ENCODE assay signal across 23 mouse cellular contexts in the genomic region with DNA sequence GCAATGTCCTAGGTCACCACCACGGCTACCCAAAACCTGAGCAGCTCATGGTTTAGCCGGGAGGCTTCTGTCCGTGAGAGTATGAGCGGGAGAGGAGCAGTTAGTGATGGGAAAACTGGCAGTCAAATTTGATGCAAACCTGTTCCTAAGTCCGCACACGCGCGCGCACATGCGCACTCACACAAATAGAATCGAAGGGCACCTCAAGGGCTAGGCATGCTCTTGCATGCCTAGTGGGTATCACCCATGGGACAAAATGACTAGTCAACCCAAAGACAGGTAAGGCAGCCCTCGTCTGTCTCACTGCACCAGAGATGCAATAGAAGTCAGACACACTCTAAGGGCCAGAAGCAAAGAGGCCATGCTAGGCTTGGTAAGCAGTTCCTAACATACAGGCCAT.
"Had no signal": no experiment of that assay in that cellular context is flagged by ENCODE, and none has a peak within 500 bp of the region (broad histone marks: within the 10 kb centered on the region; RNA-seq: fewer than 3 reads in every experiment).

No protein-coding gene starts in this region.

- H3K4me3 ChIP-seq: heart, adult 2 months; heart, embryonic 13.5 days; heart, embryonic 15.5 days; hindbrain, embryonic 12.5 days; limb, embryonic 10.5 days; limb, embryonic 12.5 days; liver, embryonic 13.5 days; liver, embryonic 15.5 days had no signal

- DNase-seq: gastrocnemius, postnatal 14 days; gastrocnemius, postnatal 36 days; heart, adult 11 months; heart, adult 2 months; heart, postnatal 14 days; heart, postnatal 36 days; kidney, adult 11 months; kidney, adult 2 months; kidney, postnatal 10 days; kidney, postnatal 4 days; liver; liver, embryonic 13.5 days had no signal

- H3K27me3 ChIP-seq: heart, embryonic 13.5 days; heart, embryonic 15.5 days; hindbrain, embryonic 12.5 days; limb, embryonic 12.5 days; liver, embryonic 13.5 days; liver, embryonic 15.5 days had no signal

- H3K36me3 ChIP-seq: heart, embryonic 13.5 days; heart, embryonic 15.5 days; limb, embryonic 10.5 days; limb, embryonic 12.5 days; liver, embryonic 13.5 days; liver, embryonic 15.5 days had no signal

- H3K4me1 ChIP-seq: hindbrain, embryonic 12.5 days; limb, embryonic 10.5 days; limb, embryonic 12.5 days; liver, embryonic 13.5 days; liver, embryonic 15.5 days had no signal

- H3K9me3 ChIP-seq: heart, embryonic 13.5 days; heart, embryonic 15.5 days; hindbrain, embryonic 12.5 days; limb, embryonic 10.5 days; limb, embryonic 12.5 days; liver, embryonic 13.5 days; liver, embryonic 15.5 days had no signal

- H3K4me2 ChIP-seq: heart, embryonic 11.5 days; heart, embryonic 13.5 days; heart, embryonic 15.5 days; hindbrain, embryonic 12.5 days; hindbrain, embryonic 14.5 days; limb, embryonic 12.5 days; liver, embryonic 11.5 days; liver, embryonic 13.5 days; liver, embryonic 15.5 days had no signal

- H3K27ac ChIP-seq: heart, adult 2 months; hindbrain, embryonic 12.5 days; hindbrain, embryonic 14.5 days; limb, embryonic 10.5 days; limb, embryonic 12.5 days; liver, embryonic 13.5 days; liver, embryonic 15.5 days had no signal

- H3K9ac ChIP-seq: heart, embryonic 13.5 days; heart, embryonic 15.5 days; hindbrain, embryonic 12.5 days; hindbrain, embryonic 14.5 days; limb, embryonic 12.5 days; liver, embryonic 13.5 days; liver, embryonic 15.5 days had no signal

- ATAC-seq: hindbrain, embryonic 16.5 days; intestine, embryonic 16.5 days had no signal
